Mouse (Mus musculus) MEL (cell line): Measurements from ENCODE around the gene 1810046K07Rik. TPM values are rescaled to one million over a fixed set of nuclear protein-coding genes. Genes with fewer than 3 reads are reported as not detected.
A peak's percentile ranks its signal among the peaks of the same experiment; 100 is the strongest.

Source experiments
- DNase-seq: peaks from one replicate; pipeline ENCODE4 v3.0.0; 2011; ENCODE audit warnings: low read depth, low spot score
- H3K27ac ChIP-seq: 2 replicates; pipeline ENCODE4 v1.5.1; 2012; ENCODE audit warnings: low read depth, mild to moderate bottlenecking, control low read depth, low read length, moderate library complexity; ENCODE audit not compliant: control insufficient read depth
- H3K27me3 ChIP-seq, 2 experiments: fragments of 150-350 bp in 1 of 2; sonication (generic) in 1 of 2; 2 replicates each; pipeline ENCODE4 v1.6.1; 2012; ENCODE audit warnings: low read length in 2 of 2, mild to moderate bottlenecking in 2 of 2, improper control_type of control experiment in 1 of 2, moderate library complexity in 1 of 2; ENCODE audit not compliant: insufficient read depth in 2 of 2, control insufficient read depth in 1 of 2
- H3K36me3 ChIP-seq, 2 experiments: 2 replicates each; pipeline ENCODE4 v1.6.1; 2012 to 2014; ENCODE audit warnings: low read length in 2 of 2, improper control_type of control experiment in 1 of 2, inconsistent platforms in 1 of 2, mild to moderate bottlenecking in 1 of 2; ENCODE audit not compliant: insufficient read depth in 2 of 2, control insufficient read depth in 1 of 2
- H3K4me1 ChIP-seq, 2 experiments: fragments of 150-350 bp in 1 of 2; sonication (generic) in 1 of 2; 2 replicates each; pipeline ENCODE4 v1.6.1; 2012; ENCODE audit warnings: low read length in 2 of 2, improper control_type of control experiment in 1 of 2, mild to moderate bottlenecking in 1 of 2; ENCODE audit not compliant: insufficient read depth in 2 of 2, control insufficient read depth in 1 of 2
- H3K4me3 ChIP-seq, 2 experiments: fragments of 150-350 bp in 1 of 2; sonication (generic) in 1 of 2; 2 replicates each; pipeline ENCODE4 v1.5.1; 2012; ENCODE audit warnings: low read depth in 2 of 2, low read length in 2 of 2, mild to moderate bottlenecking in 2 of 2, moderate library complexity in 2 of 2, control low read depth in 1 of 2, improper control_type of control experiment in 1 of 2; ENCODE audit not compliant: control insufficient read depth in 1 of 2, insufficient read depth in 1 of 2
- H3K79me2 ChIP-seq: 2 replicates; pipeline ENCODE4 v1.6.1; 2012; ENCODE audit warnings: mild to moderate bottlenecking, low read length, moderate library complexity; ENCODE audit not compliant: control insufficient read depth, poor library complexity, insufficient read depth
- H3K9ac ChIP-seq: 2 replicates; pipeline ENCODE4 v1.6.1; 2012; ENCODE audit warnings: low read depth, mild to moderate bottlenecking, control low read depth, low read length, moderate library complexity; ENCODE audit not compliant: control insufficient read depth, poor library complexity, severe bottlenecking
- H3K9me3 ChIP-seq: fragments of 150-350 bp; sonication (generic); replicated peaks from 2 replicates; pipeline ENCODE4 v1.6.1; 2012; ENCODE audit warnings: mild to moderate bottlenecking, low read length, improper control_type of control experiment, moderate library complexity; ENCODE audit not compliant: insufficient read depth
- CTCF ChIP-seq, 3 experiments: IDR thresholded peaks in 2 of 3; conservative IDR thresholded peaks in 1 of 3; 2 replicates each; pipeline ENCODE4 v1.5.1; 2011 to 2012; ENCODE audit warnings: low read length in 3 of 3, low read depth in 2 of 3, mild to moderate bottlenecking in 2 of 3, improper control_type of control experiment in 1 of 3, inconsistent platforms in 1 of 3, mixed read lengths in 1 of 3, moderate library complexity in 1 of 3; ENCODE audit not compliant: control insufficient read depth in 1 of 3, insufficient read depth in 1 of 3, poor library complexity in 1 of 3, severe bottlenecking in 1 of 3
- EP300 ChIP-seq, 2 experiments: IDR thresholded peaks; 2 replicates each; pipeline ENCODE4 v1.6.1; 2011; ENCODE audit warnings: improper control_type of control experiment in 2 of 2, low read length in 2 of 2, low read depth in 1 of 2, mild to moderate bottlenecking in 1 of 2
- GATA1 ChIP-seq: IDR thresholded peaks from 2 replicates; pipeline ENCODE4 v1.6.1; 2011; ENCODE audit warnings: low read depth, low read length, improper control_type of control experiment
- JUND ChIP-seq: IDR thresholded peaks from 2 replicates; pipeline ENCODE4 v1.6.1; 2011; ENCODE audit warnings: low read depth, mild to moderate bottlenecking, improper control_type of control experiment, low read length
- MAZ ChIP-seq: IDR thresholded peaks from 2 replicates; pipeline ENCODE4 v1.6.1; 2012; ENCODE audit warnings: low read depth, mild to moderate bottlenecking, inconsistent platforms, low read length, improper control_type of control experiment
- MEF2A ChIP-seq: IDR thresholded peaks from 2 replicates; pipeline ENCODE4 v1.6.1; 2014; ENCODE audit warnings: low read depth, mild to moderate bottlenecking, inconsistent platforms, low read length, improper control_type of control experiment; ENCODE audit not compliant: poor library complexity, insufficient replicate concordance, severe bottlenecking; ENCODE audit errors: extremely low read depth
- MXI1 ChIP-seq: IDR thresholded peaks from 2 replicates; pipeline ENCODE4 v1.6.1; 2011; ENCODE audit warnings: mild to moderate bottlenecking, low read depth, low read length, improper control_type of control experiment
- MYC ChIP-seq: IDR thresholded peaks from 2 replicates; pipeline ENCODE4 v1.6.1; 2011; ENCODE audit warnings: low read depth, mild to moderate bottlenecking, low read length, improper control_type of control experiment, moderate library complexity
- POLR2AphosphoS2 ChIP-seq: IDR thresholded peaks from 2 replicates; pipeline ENCODE4 v1.6.1; 2011; ENCODE audit warnings: low read length, improper control_type of control experiment
- POLR2AphosphoS5 ChIP-seq: IDR thresholded peaks from 2 replicates; pipeline ENCODE4 v1.6.1; 2012; ENCODE audit warnings: low read depth, borderline replicate concordance, mild to moderate bottlenecking, inconsistent platforms, low read length, moderate library complexity, mixed read lengths
- RAD21 ChIP-seq: IDR thresholded peaks from 2 replicates; pipeline ENCODE4 v1.6.1; 2011; ENCODE audit warnings: mild to moderate bottlenecking, low read depth, low read length, improper control_type of control experiment
- UBTF ChIP-seq: IDR thresholded peaks from 2 replicates; pipeline ENCODE4 v1.6.1; 2012; ENCODE audit warnings: low read depth, mild to moderate bottlenecking, inconsistent platforms, low read length, improper control_type of control experiment, moderate library complexity, borderline replicate concordance; ENCODE audit not compliant: insufficient read depth
- ZC3H11A ChIP-seq: IDR thresholded peaks from 2 replicates; pipeline ENCODE4 v1.6.1; 2012; ENCODE audit warnings: low read depth, mild to moderate bottlenecking, inconsistent platforms, low read length, improper control_type of control experiment
- polyA plus RNA-seq, 2 experiments: library from polyadenylated mRNA; stranded (reverse) in 1 of 2; unstranded in 1 of 2; fragments of >175 nt in 1 of 2; fragments of >200 nt in 1 of 2; gene quantifications; 2 replicates each; pipeline versions ENCODE4 v1.2.1 to v1.2.4; 2012; ENCODE audit warnings: low replicate concordance in 2 of 2, low read depth in 1 of 2; ENCODE audit not compliant: insufficient read length in 2 of 2, insufficient read depth in 1 of 2, missing spikeins in 1 of 2
- total RNA-seq: library from RNA; depleted of rRNA; stranded (reverse); fragments of 300-350 nt; gene quantifications from 2 replicates; pipeline ENCODE4 v1.2.3, GENCODE M21; 2012; rRNA removed

Gene 1810046K07Rik
- total RNA-seq (not detected in 2 replicates), polyA plus RNA-seq (not detected)

GRCm38 (mm10) chr9:51328731-51329130 is at the start of gene 1810046K07Rik:
Gene 1810046K07Rik (minus strand): TSS chr9:51328917.
- H3K36me3 ChIP-seq: peaks cover 0 to 13% of the 10 kb centered on the region in 2 experiments; a peak in 2 of 4 replicates
- peaks cover 0 to 10% of the 10 kb centered on the region in 2 experiments; a peak in 3 of 4 replicates for H3K4me1 ChIP-seq
- no peak for DNase-seq
- no peak within 1 kb of the TSS for H3K4me3 ChIP-seq
- H3K9me3 ChIP-seq: no peaks in the 10 kb centered on the region
- TF ChIP-seq POLR2AphosphoS2 (no peak), EP300 (IDR thresholded peaks at IDR 0.05; ENCODE audit: low read depth in 1 of 2, low read length in 2 of 2) (no peak), MYC (no peak), ZC3H11A (no peak), RAD21 (no peak), JUND (no peak), POLR2AphosphoS5 (no peak), MXI1 (no peak), MAZ (no peak), UBTF (no peak), MEF2A (no peak)
- peaks cover 0 to 2% of the 10 kb centered on the region in 2 experiments; a peak in 3 of 4 replicates for H3K27me3 ChIP-seq
- no peak within 1 kb of the TSS for H3K9ac ChIP-seq
- no peak within 1 kb of the TSS for H3K27ac ChIP-seq
- no peaks in the 10 kb centered on the region for H3K79me2 ChIP-seq

- Histone ChIP-seq H3K4me3 (no peak overlapping the region), H3K27ac (no peak overlapping the region), H3K36me3 (peaks cover 0 to 26% of the 10 kb centered on the region in 2 experiments; a peak in 2 of 4 replicates), H3K27me3 (no peaks in the 10 kb centered on the region), H3K4me1 (peaks cover 0 to 18% of the 10 kb centered on the region in 2 experiments; a peak in 2 of 4 replicates), H3K9ac (no peak overlapping the region), H3K79me2 (no peaks in the 10 kb centered on the region), H3K9me3 (no peaks in the 10 kb centered on the region)
- TF ChIP-seq CTCF (IDR thresholded peaks at IDR 0.05 in 2 of 3, conservative IDR thresholded peaks at IDR 0.05 in 1 of 3; ENCODE audit: control insufficient read depth in 1 of 3, insufficient read depth in 1 of 3, low read depth in 2 of 3, low read length in 3 of 3, poor library complexity in 1 of 3, severe bottlenecking in 1 of 3): no peak
- TF ChIP-seq POLR2AphosphoS5: no peak
- TF ChIP-seq GATA1: 0 out of 2 replicates have a peak, but pooled peaks have one; percentile 6
- TF ChIP-seq EP300 (IDR thresholded peaks at IDR 0.05; ENCODE audit: low read depth in 1 of 2, low read length in 2 of 2): peak in 1 of 2 experiments; percentile 9; a peak in 2 of 4 replicates
- peak; percentile 28 for DNase-seq
These were observed 40.8 kb upstream of the 1810046K07Rik start for GRCm38 (mm10) chr9:51369560-51369959.
